19 mouse cellular contexts compared by ENCODE assay signal in the genomic region with DNA sequence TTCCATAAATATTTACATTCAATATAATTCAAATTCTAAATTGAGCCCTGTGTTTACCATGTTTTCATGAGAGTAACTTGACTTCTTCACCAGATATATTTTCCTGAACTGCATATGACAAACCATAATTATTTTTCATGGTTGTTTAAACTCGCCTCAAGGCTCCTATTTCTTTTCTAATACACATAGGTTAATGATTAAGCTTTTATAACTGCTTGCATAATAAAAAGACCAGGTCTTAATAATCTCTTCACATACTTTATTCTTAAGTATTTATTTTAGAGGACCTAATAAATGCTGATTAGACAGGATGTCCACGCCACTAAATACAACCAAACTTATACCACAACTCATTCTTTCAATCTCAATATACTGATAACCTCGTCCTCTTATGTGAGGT.
DNase-seq lines count a peak whose midpoint lies in the region; ATAC-seq and TF ChIP-seq lines count a peak whose summit lies in the region.
"Had no signal": no experiment of that assay in that cellular context is flagged by ENCODE, and none has a peak within 500 bp of the region (broad histone marks: within the 10 kb centered on the region; RNA-seq: fewer than 3 reads in every experiment).

No protein-coding gene starts in this region.

- no peaks in the 10 kb centered on the region for H3K36me3 ChIP-seq in intestine, embryonic 15.5 days
- H3K36me3 ChIP-seq in intestine, postnatal 0 days (ENCODE audit: control insufficient read depth, insufficient read depth), result no peaks in the 10 kb centered on the region
- H3K36me3 ChIP-seq in intestine, embryonic 16.5 days (ENCODE audit: control insufficient read depth, insufficient read depth, low read length), result no peaks in the 10 kb centered on the region
- H3K36me3 ChIP-seq: G1E had no signal

- 59% methylated on average over 3 of the region's 3 CpGs for WGBS in intestine, embryonic 15.5 days
- 29% methylated on average over 3 of the region's 3 CpGs for WGBS in intestine, postnatal 0 days
- 61% methylated on average over 3 of the region's 3 CpGs for WGBS in intestine, embryonic 16.5 days

- no peak overlapping the region for H3K4me3 ChIP-seq in intestine, embryonic 15.5 days (replicated peaks)
- H3K4me3 ChIP-seq in intestine, postnatal 0 days (ENCODE audit: low read depth, low read length), result no peak overlapping the region
- no peak overlapping the region for H3K4me3 ChIP-seq in intestine, embryonic 16.5 days (ENCODE audit: low read length)

- no peak overlapping the region for H3K9ac ChIP-seq in intestine, embryonic 15.5 days
- no peak overlapping the region for H3K9ac ChIP-seq in intestine, postnatal 0 days (ENCODE audit: low read depth, low read length)
- H3K9ac ChIP-seq in intestine, embryonic 16.5 days (ENCODE audit: low read depth, low read length), result no peak overlapping the region

- no peak for TF ChIP-seq CTCF in intestine, postnatal 0 days (IDR thresholded peaks at IDR 0.05; ENCODE audit: low read depth)

- H3K9me3 ChIP-seq in intestine, embryonic 15.5 days, result no peaks in the 10 kb centered on the region
- no peaks in the 10 kb centered on the region for H3K9me3 ChIP-seq in intestine, postnatal 0 days (ENCODE audit: control insufficient read depth)
- H3K9me3 ChIP-seq in intestine, embryonic 16.5 days (ENCODE audit: control insufficient read depth, low read length), result no peaks in the 10 kb centered on the region
- H3K9me3 ChIP-seq: G1E had no signal

- no peak for DNase-seq in thymus, postnatal 36 days
- DNase-seq: adrenal gland, adult 2 months; adrenal gland, adult 8-10 months; adrenal gland, postnatal 10 days; adrenal gland, postnatal 14 days; adrenal gland, postnatal 25 days; adrenal gland, postnatal 36 days; B cell, adult 2 months; cerebellum, adult 11 months; cerebellum, adult 11-12 months; cerebellum, adult 18-20 months had no signal

- no peak overlapping the region for H3K4me2 ChIP-seq in intestine, embryonic 15.5 days (replicated peaks)
- H3K4me2 ChIP-seq in intestine, postnatal 0 days (replicated peaks; ENCODE audit: low read depth), result no peak overlapping the region
- H3K4me2 ChIP-seq in intestine, embryonic 16.5 days (ENCODE audit: low read depth, low read length), result no peak overlapping the region

- H3K27ac ChIP-seq in intestine, embryonic 15.5 days, result no peak overlapping the region
- no peak overlapping the region for H3K27ac ChIP-seq in intestine, postnatal 0 days (ENCODE audit: low read depth, low read length)
- no peak overlapping the region for H3K27ac ChIP-seq in intestine, embryonic 16.5 days (ENCODE audit: low read length)

- H3K27me3 ChIP-seq in intestine, embryonic 15.5 days (replicated peaks), result no peaks in the 10 kb centered on the region
- no peaks in the 10 kb centered on the region for H3K27me3 ChIP-seq in intestine, postnatal 0 days (replicated peaks; ENCODE audit: control insufficient read depth, insufficient read depth, low read length)
- H3K27me3 ChIP-seq in intestine, embryonic 16.5 days (replicated peaks; ENCODE audit: control insufficient read depth, insufficient read depth, low read length), result no peaks in the 10 kb centered on the region
- H3K27me3 ChIP-seq: CH12.LX had no signal

- H3K4me1 ChIP-seq in intestine, embryonic 15.5 days (replicated peaks), result no peaks in the 10 kb centered on the region
- no peaks in the 10 kb centered on the region for H3K4me1 ChIP-seq in intestine, postnatal 0 days (replicated peaks; ENCODE audit: control insufficient read depth, insufficient read depth, low read length)
- no peaks in the 10 kb centered on the region for H3K4me1 ChIP-seq in intestine, embryonic 16.5 days (ENCODE audit: control insufficient read depth, insufficient read depth, low read length)

- peak; percentile 72 for ATAC-seq in intestine, embryonic 15.5 days
- no peak for ATAC-seq in intestine, postnatal 0 days
- ATAC-seq in intestine, embryonic 16.5 days, result peak; percentile 62; the same call in 1 of the 2 replicates
- ATAC-seq: activated CD4-positive, CD25-positive, alpha-beta regulatory T cell, adult 4 months; CD4-positive, CD25-positive, alpha-beta regulatory T cell, adult 4 months; Patski had no signal
